Mouse (Mus musculus) cerebellum, adult 2 months (tissue): ENCODE results near the gene Akt3. TPM values are rescaled to one million over a fixed set of nuclear protein-coding genes. Genes with fewer than 3 reads are reported as not detected.
A peak's percentile ranks its signal among the peaks of the same experiment; 100 is the strongest.

Experiments used
- DNase-seq, 2 experiments: peaks; one replicate each; pipeline ENCODE4 v3.0.0; 2021
- H3K27ac ChIP-seq: fragments of 200-500 bp; 2 replicates; pipeline ENCODE4 v1.5.1; 2012; ENCODE audit warnings: low read length, control low read depth, inconsistent platforms; ENCODE audit not compliant: insufficient read depth
- H3K27me3 ChIP-seq: fragments of 200-500 bp; 2 replicates; pipeline ENCODE4 v1.6.1; 2012; ENCODE audit warnings: inconsistent platforms, mild to moderate bottlenecking, low read length, moderate library complexity; ENCODE audit not compliant: control insufficient read depth, insufficient read depth
- H3K4me1 ChIP-seq: fragments of 200-500 bp; 2 replicates; pipeline ENCODE4 v1.6.1; 2011; ENCODE audit warnings: low read length; ENCODE audit not compliant: control insufficient read depth, insufficient read depth
- H3K4me3 ChIP-seq: fragments of 200-500 bp; replicated peaks from 2 replicates; pipeline ENCODE3; 2011; ENCODE audit warnings: mild to moderate bottlenecking, low read depth, low read length, control low read depth; ENCODE audit not compliant: insufficient read depth
- CTCF ChIP-seq: fragments of 200-500 bp; IDR thresholded peaks from 2 replicates; pipeline ENCODE4 v1.5.1; 2011; ENCODE audit warnings: low read depth, mild to moderate bottlenecking, control low read depth, low read length, moderate library complexity, borderline replicate concordance; ENCODE audit not compliant: insufficient read depth
- POLR2A ChIP-seq: fragments of 200-500 bp; IDR thresholded peaks from 2 replicates; pipeline ENCODE4 v1.6.1; 2011; ENCODE audit warnings: low read length, control low read depth, borderline replicate concordance; ENCODE audit not compliant: insufficient read depth
- WGBS: fragments of 180-500 bp; shearing (Covaris S2); methylation state at CpG from one replicate; pipeline ENCODE4 v1.1.7; 2018; 5-methylcytosine and 5-hydroxymethylcytosine counted together
- polyA plus RNA-seq: library from polyadenylated mRNA; depleted of rRNA; stranded (reverse); fragments of >200 nt; gene quantifications from 2 replicates; pipeline ENCODE4 v1.2.3, GENCODE M21; 2012; rRNA removed

Akt3 gene
- 39.8 and 40.0 TPM in 2 replicates for polyA plus RNA-seq

DNA sequence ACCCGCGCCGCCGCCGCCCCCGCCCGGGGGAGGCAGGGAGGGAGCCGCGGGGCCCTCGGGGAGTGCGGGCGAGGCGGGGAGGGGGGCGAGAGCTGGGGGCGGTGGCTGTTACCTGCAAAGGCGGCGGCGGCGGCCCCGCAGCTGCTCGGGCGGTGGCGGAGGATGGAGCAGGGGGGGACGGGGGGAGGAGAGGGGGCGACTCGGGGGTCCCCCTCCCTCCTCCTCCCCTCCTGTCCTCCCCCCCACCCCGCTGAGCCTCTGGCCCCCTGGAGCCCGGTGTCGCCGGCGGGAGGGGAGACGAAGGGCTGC lies at the start of gene Akt3:
Gene Akt3 (minus strand): TSS at position 170 of the 309 bp plus-strand sequence.
- Histone ChIP-seq H3K4me1 (no peaks in the 10 kb centered on the region), H3K27ac (peak within 1 kb of the TSS; percentile 63), H3K4me3 (peak within 1 kb of the TSS; percentile 99), H3K27me3 (no peaks in the 10 kb centered on the region)
- TF ChIP-seq POLR2A: no peak
- no peak for TF ChIP-seq CTCF
- no peak for DNase-seq
- WGBS: 0% methylated on average over 16 of the region's 32 CpGs

DNA sequence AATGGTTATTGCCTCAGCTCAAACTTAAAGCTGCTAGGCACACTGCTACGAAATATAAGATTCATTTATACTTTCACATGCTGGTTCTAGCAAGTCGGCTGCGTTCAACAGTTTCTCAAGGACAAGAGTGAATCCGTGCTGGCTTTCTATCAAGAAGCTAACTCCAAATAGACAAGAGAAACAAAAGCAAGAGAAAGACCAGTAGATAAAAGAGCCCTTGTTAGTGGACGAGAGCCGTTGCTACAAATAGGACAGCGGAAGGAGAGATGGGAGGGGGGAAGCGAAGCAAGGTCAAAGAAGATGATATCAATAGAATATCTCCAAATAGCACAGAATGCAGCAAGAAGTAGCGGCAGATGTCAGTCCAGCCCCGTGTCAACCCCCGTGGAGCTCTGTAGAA lies 49.5 kb upstream of the Akt3 start:
- H3K27ac ChIP-seq: no peak overlapping the region
- peak overlapping the region; percentile 24 for H3K4me3 ChIP-seq
- no peaks in the 10 kb centered on the region for H3K4me1 ChIP-seq
- no peak for TF ChIP-seq POLR2A
- no peak for TF ChIP-seq CTCF
- 24% methylated on average over 11 of the region's 11 CpGs for WGBS
- no peaks in the 10 kb centered on the region for H3K27me3 ChIP-seq
- peak; percentile 24 to 25 for DNase-seq

DNA sequence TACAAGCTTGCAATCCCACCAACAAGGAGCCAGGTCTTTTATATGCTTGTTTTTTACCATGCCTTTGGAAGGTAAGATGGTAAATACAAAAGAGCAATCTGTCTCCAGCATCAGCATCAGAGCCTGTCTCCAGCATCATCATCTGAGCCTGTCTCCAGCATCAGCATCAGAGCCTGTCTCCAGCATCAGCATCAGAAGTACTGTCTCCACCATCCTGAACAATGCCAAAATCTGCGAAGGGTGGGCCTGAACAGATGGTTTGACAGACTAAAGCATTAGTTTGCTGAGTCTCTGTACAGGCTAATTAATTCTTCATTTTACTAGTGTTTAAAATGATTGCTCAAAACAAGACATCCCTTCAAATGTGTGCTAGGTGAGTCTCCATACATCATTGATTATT lies 40.2 kb upstream of the Akt3 start:
- Histone ChIP-seq H3K27ac (no peak overlapping the region), H3K4me1 (no peaks in the 10 kb centered on the region), H3K27me3 (no peaks in the 10 kb centered on the region), H3K4me3 (no peak overlapping the region)
- WGBS: 46% methylated on average over 1 of the region's 1 CpGs
- DNase-seq: no peak
- TF ChIP-seq CTCF: no peak
- TF ChIP-seq POLR2A: no peak

DNA sequence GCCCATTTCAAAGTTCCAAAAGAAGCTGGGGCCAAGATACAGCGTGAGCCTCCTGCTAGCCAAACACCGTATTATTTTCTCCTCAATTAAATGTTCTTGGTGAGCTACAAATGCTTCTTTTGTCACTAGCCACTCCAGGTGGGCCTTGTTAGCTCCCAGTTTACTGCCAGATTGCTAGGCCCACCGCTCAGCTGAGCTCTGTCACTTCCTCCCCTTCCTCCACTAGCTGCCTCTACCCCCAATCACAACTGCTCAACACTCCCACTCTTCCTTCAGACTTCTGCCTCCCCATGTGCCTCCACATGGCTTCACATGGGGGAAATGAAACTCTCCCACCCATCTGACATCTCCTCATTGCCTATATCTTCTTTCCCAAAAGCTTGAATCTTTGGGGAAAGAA lies 28.8 kb upstream of the Akt3 start:
- Histone ChIP-seq H3K4me3 (no peak overlapping the region), H3K27me3 (no peaks in the 10 kb centered on the region), H3K27ac (no peak overlapping the region), H3K4me1 (no peaks in the 10 kb centered on the region)
- WGBS: 30% methylated on average over 3 of the region's 3 CpGs
- TF ChIP-seq POLR2A (no peak), CTCF (no peak)
- no peak for DNase-seq

DNA sequence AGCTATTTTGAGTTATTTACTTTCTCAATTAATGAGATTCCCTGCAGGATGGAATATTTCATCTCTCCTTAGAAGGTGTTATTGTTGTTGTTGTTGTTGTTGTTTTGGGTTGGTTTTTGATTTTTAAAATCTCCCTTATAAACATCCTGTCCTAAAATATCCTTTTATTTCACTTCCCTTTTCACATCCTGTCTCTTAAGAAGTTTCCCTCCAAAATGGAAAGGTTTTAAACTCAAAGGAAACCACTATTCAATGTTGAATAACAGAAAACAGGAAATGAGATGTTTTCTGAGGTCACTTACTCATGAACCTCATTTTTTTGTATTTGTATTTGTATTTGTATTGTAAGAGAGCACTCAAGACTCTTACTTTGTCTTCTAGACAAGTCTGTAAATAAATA lies 23.9 kb upstream of the Akt3 start:
- no peak overlapping the region for H3K4me3 ChIP-seq
- H3K4me1 ChIP-seq: no peaks in the 10 kb centered on the region
- H3K27ac ChIP-seq: no peak overlapping the region
- H3K27me3 ChIP-seq: no peaks in the 10 kb centered on the region
- TF ChIP-seq CTCF (no peak), POLR2A (no peak)
- DNase-seq: no peak

DNA sequence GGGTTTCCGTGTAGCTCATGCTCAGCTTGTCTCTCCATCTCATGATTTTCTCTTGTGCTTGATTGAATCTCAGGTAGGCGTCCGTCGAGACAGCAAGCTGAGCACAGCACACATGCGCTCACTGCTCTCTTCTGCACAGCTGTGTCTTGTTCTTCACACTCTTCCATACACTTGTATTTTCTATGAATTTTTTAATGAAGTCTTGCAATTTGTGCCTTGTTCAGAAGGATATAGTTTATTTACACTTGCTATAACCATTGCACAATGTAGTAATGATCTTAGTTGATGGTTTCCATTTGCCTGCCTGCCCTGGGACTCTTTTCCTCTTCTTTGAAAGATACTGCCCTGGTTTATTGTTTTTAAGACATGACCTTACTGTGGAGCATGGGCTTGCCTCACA lies 19.4 kb upstream of the Akt3 start:
- TF ChIP-seq CTCF (no peak), POLR2A (no peak)
- Histone ChIP-seq H3K27me3 (no peaks in the 10 kb centered on the region), H3K4me1 (no peaks in the 10 kb centered on the region), H3K27ac (no peak overlapping the region), H3K4me3 (no peak overlapping the region)
- WGBS: 94% methylated on average over 5 of the region's 5 CpGs
- no peak for DNase-seq

DNA sequence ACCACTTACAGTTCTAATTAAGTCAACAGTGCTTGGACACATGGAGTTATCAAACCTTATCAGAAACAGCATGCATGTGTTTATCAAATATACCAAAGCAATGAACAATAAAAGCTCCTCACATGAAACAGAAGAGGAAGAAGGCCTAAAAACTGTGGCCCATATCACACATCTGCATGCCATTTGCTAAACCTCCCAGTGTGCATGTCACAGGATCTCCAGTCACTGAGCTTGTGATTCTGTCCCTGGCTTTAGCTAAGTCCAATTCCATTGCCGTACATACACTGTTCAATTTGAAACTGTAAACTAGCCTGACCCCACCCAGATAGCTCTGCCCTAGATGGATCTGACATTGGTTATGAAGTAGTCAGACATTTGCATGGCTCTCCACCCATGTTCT lies 9.6 kb upstream of the Akt3 start:
- H3K4me1 ChIP-seq: no peaks in the 10 kb centered on the region
- WGBS: 93% methylated on average over 1 of the region's 1 CpGs
- H3K4me3 ChIP-seq: no peak overlapping the region
- no peak for DNase-seq
- TF ChIP-seq CTCF (no peak), POLR2A (no peak)
- H3K27me3 ChIP-seq: no peaks in the 10 kb centered on the region
- no peak overlapping the region for H3K27ac ChIP-seq

DNA sequence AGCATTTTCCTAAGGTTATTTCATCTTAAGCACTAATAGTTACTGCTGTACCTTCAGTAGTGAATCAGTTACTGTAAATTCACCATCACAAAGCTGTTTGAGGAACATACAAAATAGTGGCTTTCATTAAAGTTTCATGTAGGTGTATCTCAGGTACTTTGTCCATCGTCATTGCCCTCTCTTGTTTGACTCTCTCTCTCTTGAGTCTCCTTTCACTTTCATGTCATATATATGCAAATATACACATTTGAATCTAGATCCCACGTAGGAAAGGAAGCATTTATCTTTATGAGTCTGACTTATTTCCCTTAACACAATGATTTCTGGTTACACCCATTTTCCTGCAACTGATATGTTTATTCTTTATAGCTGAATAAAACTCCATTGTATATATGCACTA lies 4.9 kb upstream of the Akt3 start:
- WGBS: 90% methylated on average over 2 of the region's 2 CpGs
- H3K27me3 ChIP-seq: no peaks in the 10 kb centered on the region

More for the DNA sequence above, 4.9 kb upstream of the Akt3 start:
- TF ChIP-seq POLR2A (no peak), CTCF (no peak)
- DNase-seq: no peak
- Histone ChIP-seq H3K27ac (no peak overlapping the region), H3K4me1 (no peaks in the 10 kb centered on the region), H3K4me3 (no peak overlapping the region)
